Mouse (Mus musculus): ENCODE data around the gene Xlr5c. TPM values are rescaled to one million over a fixed set of nuclear protein-coding genes. Genes with fewer than 3 reads are reported as not detected.
"Not testable (repeated sequence)": the region's sequence is repeated elsewhere in the genome, so short reads cannot be mapped to it uniquely, and the experiment has no call there.

The Xlr5c gene
- polyA plus RNA-seq (2011; ENCODE audit: insufficient read depth, insufficient read length, low read depth, missing spikeins): not detected in 2 replicates

GRCm38 (mm10) chrX:73292876-73293275, at the start of gene Xlr5c, which contains the start of gene Xlr5a:
Gene Xlr5c (minus strand): TSS chrX:73292976.
Gene Xlr5a (minus strand): TSS chrX:73292976.
- not testable (repeated sequence) for H3K4me1 ChIP-seq (ENCODE audit: control insufficient read depth, insufficient read depth, low read length); H3K27me3 ChIP-seq (ENCODE audit: control insufficient read depth, insufficient read depth, low read length, poor library complexity, severe bottlenecking); H3K9me3 ChIP-seq (replicated peaks; ENCODE audit: control insufficient read depth, insufficient read depth, low read length, poor library complexity, severe bottlenecking); H3K9ac ChIP-seq (ENCODE audit: low read depth, poor library complexity, severe bottlenecking); H3K4me3 ChIP-seq (ENCODE audit: low read depth, low read length); H3K36me3 ChIP-seq (ENCODE audit: control insufficient read depth, insufficient read depth, low read length, poor library complexity, severe bottlenecking); H3K27ac ChIP-seq (ENCODE audit: insufficient read depth, low read length)

- Histone ChIP-seq H3K27ac (ENCODE audit: insufficient read depth, low read length) (no peak within 1 kb of the TSS), H3K4me1 (ENCODE audit: control insufficient read depth, insufficient read depth, low read length) (no peaks in the 10 kb centered on the region), H3K9ac (ENCODE audit: low read depth, poor library complexity, severe bottlenecking) (peak within 1 kb of the TSS; percentile 72), H3K36me3 (ENCODE audit: control insufficient read depth, insufficient read depth, low read length, poor library complexity, severe bottlenecking) (no peaks in the 10 kb centered on the region), H3K27me3 (ENCODE audit: control insufficient read depth, insufficient read depth, low read length, poor library complexity, severe bottlenecking) (no peaks in the 10 kb centered on the region), H3K4me3 (ENCODE audit: low read depth, low read length) (peak within 1 kb of the TSS; percentile 88), H3K9me3 (replicated peaks; ENCODE audit: control insufficient read depth, insufficient read depth, low read length, poor library complexity, severe bottlenecking) (no peaks in the 10 kb centered on the region)
- TF ChIP-seq EP300 (IDR thresholded peaks at IDR 0.05; ENCODE audit: insufficient read depth, low read depth, low read length) (no peak), POLR2A (IDR thresholded peaks at IDR 0.05; ENCODE audit: insufficient read depth, low read length) (no peak), CTCF (IDR thresholded peaks at IDR 0.05; ENCODE audit: low read depth, low read length) (no peak)
These were observed 49.7 kb upstream of the Xlr5c start, which contains the start of gene Zfp275 for GRCm38 (mm10) chrX:73342483-73342895. Gene Zfp275 (plus strand): TSS chrX:73342621.

- no peaks in the 10 kb centered on the region for H3K36me3 ChIP-seq (ENCODE audit: control insufficient read depth, insufficient read depth, low read length, poor library complexity, severe bottlenecking)
- no peak overlapping the region for H3K27ac ChIP-seq (ENCODE audit: insufficient read depth, low read length)
- no peak overlapping the region for H3K9ac ChIP-seq (ENCODE audit: low read depth, poor library complexity, severe bottlenecking)
- H3K9me3 ChIP-seq (replicated peaks; ENCODE audit: control insufficient read depth, insufficient read depth, low read length, poor library complexity, severe bottlenecking): no peaks in the 10 kb centered on the region
- H3K4me1 ChIP-seq (ENCODE audit: control insufficient read depth, insufficient read depth, low read length): no peaks in the 10 kb centered on the region
- TF ChIP-seq EP300 (IDR thresholded peaks at IDR 0.05; ENCODE audit: insufficient read depth, low read depth, low read length) (no peak), POLR2A (IDR thresholded peaks at IDR 0.05; ENCODE audit: insufficient read depth, low read length) (no peak), CTCF (IDR thresholded peaks at IDR 0.05; ENCODE audit: low read depth, low read length) (no peak)
- no peaks in the 10 kb centered on the region for H3K27me3 ChIP-seq (ENCODE audit: control insufficient read depth, insufficient read depth, low read length, poor library complexity, severe bottlenecking)
- H3K4me3 ChIP-seq (ENCODE audit: low read depth, low read length): no peak overlapping the region
These were observed 49.3 kb upstream of the Xlr5c start for GRCm38 (mm10) chrX:73342068-73342467.

GRCm38 (mm10) chrX:73341473-73341872, 48.7 kb upstream of the Xlr5c start:
- no peak overlapping the region for H3K9ac ChIP-seq (ENCODE audit: low read depth, poor library complexity, severe bottlenecking)
- no peaks in the 10 kb centered on the region for H3K4me1 ChIP-seq (ENCODE audit: control insufficient read depth, insufficient read depth, low read length)
- H3K4me3 ChIP-seq (ENCODE audit: low read depth, low read length): no peak overlapping the region
- no peaks in the 10 kb centered on the region for H3K27me3 ChIP-seq (ENCODE audit: control insufficient read depth, insufficient read depth, low read length, poor library complexity, severe bottlenecking)
- TF ChIP-seq EP300 (IDR thresholded peaks at IDR 0.05; ENCODE audit: insufficient read depth, low read depth, low read length): no peak
- no peak for TF ChIP-seq POLR2A (IDR thresholded peaks at IDR 0.05; ENCODE audit: insufficient read depth, low read length)
- TF ChIP-seq CTCF (IDR thresholded peaks at IDR 0.05; ENCODE audit: low read depth, low read length): no peak
- H3K9me3 ChIP-seq (replicated peaks; ENCODE audit: control insufficient read depth, insufficient read depth, low read length, poor library complexity, severe bottlenecking): no peaks in the 10 kb centered on the region
- H3K36me3 ChIP-seq (ENCODE audit: control insufficient read depth, insufficient read depth, low read length, poor library complexity, severe bottlenecking): no peaks in the 10 kb centered on the region
- H3K27ac ChIP-seq (ENCODE audit: insufficient read depth, low read length): no peak overlapping the region

GRCm38 (mm10) chrX:73336740-73337139, 44.0 kb upstream of the Xlr5c start, which contains the start of gene Gm45015:
Gene Gm45015 (minus strand): TSS chrX:73336840.
- TF ChIP-seq EP300 (IDR thresholded peaks at IDR 0.05; ENCODE audit: insufficient read depth, low read depth, low read length) (no peak), CTCF (IDR thresholded peaks at IDR 0.05; ENCODE audit: low read depth, low read length) (no peak), POLR2A (IDR thresholded peaks at IDR 0.05; ENCODE audit: insufficient read depth, low read length) (no peak)
- no peaks in the 10 kb centered on the region for H3K27me3 ChIP-seq (ENCODE audit: control insufficient read depth, insufficient read depth, low read length, poor library complexity, severe bottlenecking)
- no peaks in the 10 kb centered on the region for H3K4me1 ChIP-seq (ENCODE audit: control insufficient read depth, insufficient read depth, low read length)
- no peak within 1 kb of the TSS for H3K4me3 ChIP-seq (ENCODE audit: low read depth, low read length)
- no peak within 1 kb of the TSS for H3K9ac ChIP-seq (ENCODE audit: low read depth, poor library complexity, severe bottlenecking)
- H3K36me3 ChIP-seq (ENCODE audit: control insufficient read depth, insufficient read depth, low read length, poor library complexity, severe bottlenecking): no peaks in the 10 kb centered on the region
- no peaks in the 10 kb centered on the region for H3K9me3 ChIP-seq (replicated peaks; ENCODE audit: control insufficient read depth, insufficient read depth, low read length, poor library complexity, severe bottlenecking)
- no peak within 1 kb of the TSS for H3K27ac ChIP-seq (ENCODE audit: insufficient read depth, low read length)

- H3K9ac ChIP-seq (ENCODE audit: low read depth, poor library complexity, severe bottlenecking): no peak overlapping the region
- no peak overlapping the region for H3K27ac ChIP-seq (ENCODE audit: insufficient read depth, low read length)
- H3K36me3 ChIP-seq (ENCODE audit: control insufficient read depth, insufficient read depth, low read length, poor library complexity, severe bottlenecking): no peaks in the 10 kb centered on the region
- H3K4me3 ChIP-seq (ENCODE audit: low read depth, low read length): no peak overlapping the region
- H3K27me3 ChIP-seq (ENCODE audit: control insufficient read depth, insufficient read depth, low read length, poor library complexity, severe bottlenecking): no peaks in the 10 kb centered on the region
- no peaks in the 10 kb centered on the region for H3K9me3 ChIP-seq (replicated peaks; ENCODE audit: control insufficient read depth, insufficient read depth, low read length, poor library complexity, severe bottlenecking)
- TF ChIP-seq POLR2A (IDR thresholded peaks at IDR 0.05; ENCODE audit: insufficient read depth, low read length): no peak
- TF ChIP-seq EP300 (IDR thresholded peaks at IDR 0.05; ENCODE audit: insufficient read depth, low read depth, low read length): no peak
- TF ChIP-seq CTCF (IDR thresholded peaks at IDR 0.05; ENCODE audit: low read depth, low read length): no peak
- H3K4me1 ChIP-seq (ENCODE audit: control insufficient read depth, insufficient read depth, low read length): no peaks in the 10 kb centered on the region
These were observed 40.8 kb upstream of the Xlr5c start for GRCm38 (mm10) chrX:73333548-73333947.
